In the genomic region with DNA sequence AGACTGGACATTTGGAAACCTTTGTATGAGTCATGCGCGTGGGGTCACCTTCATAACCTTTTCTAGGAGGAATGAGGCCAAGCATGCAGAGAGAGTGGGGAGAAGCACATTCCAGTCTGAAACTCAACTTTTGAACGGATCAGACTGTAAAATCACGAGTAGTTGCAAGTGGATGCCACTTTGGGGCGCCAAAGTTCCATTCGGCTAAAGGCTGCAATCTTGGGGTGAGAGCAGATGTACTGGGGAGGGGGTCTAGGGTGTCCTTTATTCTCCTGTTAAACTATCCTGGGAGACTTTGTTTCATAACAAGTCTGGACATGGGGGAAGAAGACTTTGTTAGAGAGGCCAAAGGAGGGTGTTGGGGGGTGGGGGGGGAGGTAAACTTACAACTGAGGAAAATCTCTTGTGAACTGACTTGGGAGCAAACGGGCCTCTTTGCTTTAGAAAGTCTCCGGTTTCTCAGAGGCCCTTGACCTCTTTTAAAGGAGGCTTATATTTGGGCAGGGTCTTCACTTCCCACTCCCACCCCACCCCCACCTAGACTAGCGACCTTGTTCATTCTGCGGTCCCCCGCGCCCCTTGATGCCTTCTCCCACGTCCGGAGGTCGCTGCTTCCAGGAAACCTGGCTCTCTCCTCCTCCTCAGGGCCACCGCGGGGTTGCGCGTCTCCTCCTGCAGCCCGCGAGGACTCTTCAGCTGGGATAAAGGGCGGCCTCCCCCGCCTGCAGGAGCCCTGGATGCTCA, we compare ENCODE assay signal across 8 mouse cellular contexts. TPM values are rescaled to one million over a fixed set of nuclear protein-coding genes. Genes with fewer than 3 reads are reported as not detected.
DNase-seq lines count a peak whose midpoint lies in the region; ATAC-seq and TF ChIP-seq lines count a peak whose summit lies in the region.

No protein-coding gene starts in this region.

- H3K4me2 ChIP-seq in CH12.LX (ENCODE audit: insufficient read depth, low read depth, poor library complexity, severe bottlenecking), result peak overlapping the region; percentile 21; the same call in 1 of the 2 replicates
- H3K4me2 ChIP-seq in hindbrain, embryonic 13.5 days, result peak overlapping the region; percentile 72
- H3K4me2 ChIP-seq in liver, embryonic 14.5 days (ENCODE audit: low read depth), result no peak overlapping the region
- H3K4me2 ChIP-seq in stomach, embryonic 14.5 days (replicated peaks; ENCODE audit: low read depth, low read length), result peak overlapping the region; percentile 43

- H3K9ac ChIP-seq in CH12.LX (ENCODE audit: insufficient read depth, low read depth), result no peak overlapping the region
- peak overlapping the region; percentile 71 for H3K9ac ChIP-seq in hindbrain, embryonic 13.5 days
- H3K9ac ChIP-seq in liver, embryonic 14.5 days (replicated peaks), result no peak overlapping the region
- no peak overlapping the region for H3K9ac ChIP-seq in stomach, embryonic 14.5 days (replicated peaks; ENCODE audit: low read depth, low read length)

- no peak for TF ChIP-seq POLR2A in CH12.LX (IDR thresholded peaks at IDR 0.05; ENCODE audit: low read depth, low read length)

- H3K27ac ChIP-seq in heart, embryonic 10.5 days, result no peak overlapping the region
- no peak overlapping the region for H3K27ac ChIP-seq in CH12.LX (ENCODE audit: insufficient read depth, low read depth)
- H3K27ac ChIP-seq in hindbrain, embryonic 13.5 days, result peak overlapping the region; percentile 90
- H3K27ac ChIP-seq in liver, embryonic 14.5 days, result no peak overlapping the region
- no peak overlapping the region for H3K27ac ChIP-seq in stomach, embryonic 14.5 days (ENCODE audit: low read length)

- under 1% methylated on average over 23 of the region's 23 CpGs for WGBS in heart, embryonic 10.5 days
- under 1% methylated on average over 21 of the region's 23 CpGs for WGBS in hindbrain, embryonic 13.5 days
- 3% methylated on average over 23 of the region's 23 CpGs for WGBS in liver, embryonic 14.5 days (ENCODE audit: insufficient replicate concordance)
- under 1% methylated on average over 23 of the region's 23 CpGs for WGBS in stomach, embryonic 14.5 days

- peaks cover 12% of the 10 kb centered on the region for H3K4me1 ChIP-seq in heart, embryonic 10.5 days
- no peaks in the 10 kb centered on the region for H3K4me1 ChIP-seq in CH12.LX (ENCODE audit: control insufficient read depth in 1 of 2, insufficient read depth in 2 of 2)
- H3K4me1 ChIP-seq in hindbrain, embryonic 13.5 days (replicated peaks), result peaks cover 33% of the 10 kb centered on the region
- no peaks in the 10 kb centered on the region for H3K4me1 ChIP-seq in liver, embryonic 14.5 days (replicated peaks; ENCODE audit: control insufficient read depth in 2 of 2, insufficient read depth in 2 of 2, low read length in 1 of 2)
- H3K4me1 ChIP-seq in stomach, embryonic 14.5 days (ENCODE audit: control insufficient read depth, insufficient read depth, low read length), result no peaks in the 10 kb centered on the region

- dilution Hi-C loops in CH12.LX (cut with MboI; ENCODE audit: extremely low pct_ligation_motif_present, extremely low pct_unique_long_range_greater_than_20kb, low sequenced_read_pairs), result no loop called here

- H3K27me3 ChIP-seq in heart, embryonic 10.5 days (ENCODE audit: insufficient read depth, poor library complexity, severe bottlenecking), result peaks cover 70% of the 10 kb centered on the region
- H3K27me3 ChIP-seq in CH12.LX (replicated peaks), result no peaks in the 10 kb centered on the region
- peaks cover 4% of the 10 kb centered on the region; the same call in 1 of the 2 replicates for H3K27me3 ChIP-seq in hindbrain, embryonic 13.5 days
- peaks cover 51% of the 10 kb centered on the region for H3K27me3 ChIP-seq in liver, embryonic 14.5 days (ENCODE audit: control insufficient read depth, insufficient read depth, low read length)
- peaks cover 39% of the 10 kb centered on the region for H3K27me3 ChIP-seq in stomach, embryonic 14.5 days (ENCODE audit: control insufficient read depth, insufficient read depth, low read length)

- no peak for TF ChIP-seq EP300 in CH12.LX (IDR thresholded peaks at IDR 0.05; ENCODE audit: low read length)
- TF ChIP-seq EP300 in liver, embryonic 14.5 days (IDR thresholded peaks at IDR 0.05; ENCODE audit: low read depth), result no peak

- TF ChIP-seq CTCF in CH12.LX (conservative IDR thresholded peaks at IDR 0.05 in 1 of 2, IDR thresholded peaks at IDR 0.05 in 1 of 2; ENCODE audit: low read depth in 2 of 2, low read length in 2 of 2), result peak; percentile 52 to 73
- peak; percentile 53 for TF ChIP-seq CTCF in liver, embryonic 14.5 days (IDR thresholded peaks at IDR 0.05; ENCODE audit: low read depth)

- H3K36me3 ChIP-seq in heart, embryonic 10.5 days, result no peaks in the 10 kb centered on the region
- no peaks in the 10 kb centered on the region for H3K36me3 ChIP-seq in CH12.LX (replicated peaks in 1 of 2; ENCODE audit: control insufficient read depth in 1 of 2, insufficient read depth in 1 of 2, low read length in 1 of 2)
- H3K36me3 ChIP-seq in hindbrain, embryonic 13.5 days, result no peaks in the 10 kb centered on the region
- no peaks in the 10 kb centered on the region for H3K36me3 ChIP-seq in liver, embryonic 14.5 days (replicated peaks; ENCODE audit: control insufficient read depth, insufficient read depth, low read depth)
- no peaks in the 10 kb centered on the region for H3K36me3 ChIP-seq in stomach, embryonic 14.5 days (ENCODE audit: control insufficient read depth, insufficient read depth, low read length)

- peak overlapping the region; percentile 62 for H3K4me3 ChIP-seq in heart, embryonic 10.5 days
- no peak overlapping the region for H3K4me3 ChIP-seq in CH12.LX (replicated peaks in 1 of 3; ENCODE audit: low read depth in 2 of 3, low read length in 2 of 3, poor library complexity in 1 of 3)
- peak overlapping the region; percentile 48 for H3K4me3 ChIP-seq in hindbrain, embryonic 13.5 days
- no peak overlapping the region for H3K4me3 ChIP-seq in liver, embryonic 14.5 days (ENCODE audit: insufficient read depth in 1 of 2, low read depth in 2 of 2, low read length in 2 of 2)
- peak overlapping the region; percentile 21 for H3K4me3 ChIP-seq in stomach, embryonic 14.5 days (ENCODE audit: low read depth, low read length)

- H3K79me2 ChIP-seq in CH12.LX (replicated peaks; ENCODE audit: control insufficient read depth, extremely low read depth, insufficient read depth, poor library complexity, severe bottlenecking), result no peaks in the 10 kb centered on the region

- no peak for DNase-seq in heart, embryonic 10.5 days (ENCODE audit: low spot score)
- DNase-seq in heart, adult 11 months, result no peak
- peak; percentile 11 for DNase-seq in CH12.LX (ENCODE audit: extremely low read depth)
- DNase-seq in embryo, embryonic 10 days (ENCODE audit: low spot score), result peak; percentile 85
- no peak for DNase-seq in liver, embryonic 14.5 days (ENCODE audit: low read depth in 3 of 3, low spot score in 3 of 3)

- TF ChIP-seq RAD21 in CH12.LX (IDR thresholded peaks at IDR 0.05; ENCODE audit: low read depth, low read length), result peak; percentile 78

- in situ Hi-C loops in CH12.LX (cut with MboI; ENCODE audit: low pct_ligation_motif_present, low pct_unique_long_range_greater_than_20kb, low sequenced_read_pairs), result loop anchor here (25.0 kb wide), 1 partner anchor 1685 kb away; no protein-coding TSS in a partner anchor

- no peaks in the 10 kb centered on the region for H3K9me3 ChIP-seq in heart, embryonic 10.5 days
- peaks cover 10% of the 10 kb centered on the region for H3K9me3 ChIP-seq in CH12.LX (replicated peaks; ENCODE audit: low read length)
- H3K9me3 ChIP-seq in hindbrain, embryonic 13.5 days, result no peaks in the 10 kb centered on the region
- no peaks in the 10 kb centered on the region for H3K9me3 ChIP-seq in liver, embryonic 14.5 days (ENCODE audit: control insufficient read depth, low read length)
- H3K9me3 ChIP-seq in stomach, embryonic 14.5 days (ENCODE audit: control insufficient read depth, low read depth, low read length), result no peaks in the 10 kb centered on the region

- ATAC-seq in hindbrain, embryonic 13.5 days (ENCODE audit: low FRiP score), result peak; percentile 77
- ATAC-seq in liver, embryonic 14.5 days (ENCODE audit: insufficient read depth), result no peak
- peak; percentile 54; the same call in 1 of the 2 replicates for ATAC-seq in stomach, embryonic 14.5 days (ENCODE audit: insufficient number of reproducible peaks, insufficient read depth, low FRiP score, low read depth)
- ATAC-seq in inflammation-experienced regulatory T-cells, adult 6 months, result no peak

TF ChIP-seq in CH12.LX, 34 proteins besides CTCF, POLR2A, EP300 and RAD21:
- no peak for TF ChIP-seq JUN (IDR thresholded peaks at IDR 0.05; ENCODE audit: insufficient read depth, low read depth, low read length)
- peak; percentile 65 for TF ChIP-seq SMC3 (IDR thresholded peaks at IDR 0.05; ENCODE audit: low read depth, low read length)

RNA-seq across cellular contexts. Expression of a gene that starts 11.0 kb away (rescaled TPM):
- polyA plus RNA-seq in heart, embryonic 10.5 days (2016; fragmentation: Nextera tagmentation; extraction: Ambion mirVana), result 0.10 TPM in 2 replicates
- total RNA-seq in CH12.LX (2012; rRNA removed) (not detected in 2 replicates), CH12.LX (2014; rRNA removed) (not detected in 2 replicates)
- polyA plus RNA-seq in CH12.LX (2012; ENCODE audit: insufficient read length, low read depth), result not detected in 2 replicates
- polyA plus RNA-seq in hindbrain, embryonic 13.5 days (2015; fragmentation: Nextera tagmentation; extraction: Ambion mirVana), result 34.5 and 42.6 TPM in 2 replicates
- polyA plus RNA-seq in liver, embryonic 14.5 days (2012; rRNA removed), result 0.03 TPM in 1 of 2 replicates, not detected in the other
- not detected in 2 replicates for polyA plus RNA-seq in liver, embryonic 14.5 days (2014; fragmentation: Nextera tagmentation; extraction: Ambion mirVana)
- 0.08 TPM in 1 of 2 replicates, not detected in the other for polyA plus RNA-seq in stomach, embryonic 14.5 days (2014; fragmentation: Nextera tagmentation; extraction: Ambion mirVana)
- polyA plus RNA-seq in inflammation-experienced regulatory T-cells, adult 6 months (2017; shearing (Covaris generic)), result under 1 TPM in 2 of 3 experiments, not detected in 1; 0.05 to 0.09 TPM

Comparison
In these comparisons a context has a peak if more than half of its experiments do, and no peak if none do; other contexts are left out.
1. DNase-seq: peak in CH12.LX (single experiment) and embryo, embryonic 10 days (single experiment); none in heart, embryonic 10.5 days (single experiment), heart, adult 11 months (single experiment) and liver, embryonic 14.5 days (0 of 3).
2. H3K4me3 ChIP-seq: peak in heart, embryonic 10.5 days (single experiment), hindbrain, embryonic 13.5 days (single experiment) and stomach, embryonic 14.5 days (single experiment); none in CH12.LX (0 of 3) and liver, embryonic 14.5 days (0 of 2).
3. ATAC-seq: peak in hindbrain, embryonic 13.5 days (single experiment) and stomach, embryonic 14.5 days (single experiment); none in liver, embryonic 14.5 days (single experiment) and inflammation-experienced regulatory T-cells, adult 6 months (single experiment).
4. RNA of a gene that starts 11.0 kb away (polyA plus RNA-seq): 34.5 to 42.6 TPM in hindbrain, embryonic 13.5 days; 0.10 TPM in heart, embryonic 10.5 days, 0.05 to 0.09 TPM in inflammation-experienced regulatory T-cells, adult 6 months, not detected in CH12.LX, 0.03 TPM in liver, embryonic 14.5 days and 0.08 TPM in stomach, embryonic 14.5 days; every median in the first group is over 10 times any median in the second.